Mouse (Mus musculus): Measurements from ENCODE around the gene Lrch1. TPM values are rescaled to one million over a fixed set of nuclear protein-coding genes. Genes with fewer than 3 reads are reported as not detected.
A peak's percentile ranks its signal among the peaks of the same experiment; 100 is the strongest.

Lrch1 gene
- total RNA-seq (2021) = 10 to 100 TPM; 14.4 to 15.0 TPM
- long read RNA-seq, experiment 1, partial matches to known transcripts = 1 of 14 reads
- long read RNA-seq, experiment 1, other reads (novel, unspliced or antisense) = 11 of 14 reads
- long read RNA-seq, experiment 2, partial matches to known transcripts = 1 of 4 reads
- long read RNA-seq, experiment 2, other reads (novel, unspliced or antisense) = 3 of 4 reads

DNA sequence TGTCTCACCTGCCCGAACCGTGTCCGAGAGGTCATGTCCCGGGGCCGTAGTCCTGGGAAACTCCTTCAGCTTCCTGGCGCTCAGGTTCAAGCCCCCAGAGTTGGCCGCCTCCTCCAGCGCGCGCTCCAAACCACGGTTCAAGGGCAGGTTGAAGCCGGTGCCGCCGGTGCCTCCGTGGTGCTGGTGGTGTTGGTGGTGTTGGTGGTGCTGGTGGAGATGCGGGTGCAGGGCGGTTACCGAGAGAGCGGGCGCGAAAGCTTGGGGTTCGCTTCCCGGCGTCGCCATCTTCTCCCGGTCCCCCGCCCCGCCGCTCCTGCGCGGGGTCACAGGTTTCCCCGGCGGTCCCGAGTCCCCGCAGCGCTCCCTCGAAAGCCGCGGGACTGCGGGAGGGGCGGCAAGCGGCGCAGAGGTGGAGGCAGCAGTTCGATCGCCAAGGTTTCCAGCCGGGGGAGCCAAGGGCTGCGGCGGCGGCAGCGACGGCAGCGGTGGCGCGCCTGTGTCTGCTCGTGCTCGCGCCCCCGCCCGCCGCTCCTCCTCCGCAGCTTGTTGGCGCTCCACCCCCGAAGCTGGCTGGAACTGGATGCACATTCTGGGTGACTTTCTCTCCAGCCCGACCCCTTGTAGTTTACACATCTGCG, at the start of gene Lrch1:
Gene Lrch1 (minus strand): TSS at position 501 of the 638 bp plus-strand sequence.
- DNase-seq (ENCODE audit: low spot score in 2 of 2) = peak; percentile 69 to 78

DNA sequence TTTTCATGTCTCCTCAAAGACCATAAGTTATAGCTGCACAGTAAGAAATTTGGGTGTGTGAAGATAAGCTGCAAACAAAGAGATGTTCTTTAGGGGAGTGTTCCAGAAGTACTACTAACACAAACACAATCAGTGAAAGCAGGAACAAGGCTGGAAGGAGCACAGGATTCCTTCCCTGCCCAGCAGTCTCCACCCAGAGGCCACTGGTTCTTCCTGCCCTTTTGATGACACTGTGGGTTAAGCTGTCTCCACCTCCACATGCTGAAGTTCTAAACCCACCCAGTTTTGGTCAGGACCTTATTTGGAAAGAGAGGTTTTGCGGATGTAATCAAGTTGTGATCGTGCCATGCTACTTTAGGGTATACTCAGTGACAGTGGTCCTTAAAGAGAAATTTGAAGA, 49.4 kb upstream of the Lrch1 start:
- no peak for DNase-seq (ENCODE audit: low spot score in 2 of 2)

GRCm38 (mm10) chr14:74996556-74996955, 48.9 kb upstream of the Lrch1 start:
- peak in 1 of 2 experiments; percentile 12 for DNase-seq (ENCODE audit: low spot score in 2 of 2)

- DNase-seq (ENCODE audit: low spot score in 2 of 2) = no peak
These were observed 42.8 kb upstream of the Lrch1 start for GRCm38 (mm10) chr14:74990504-74990903.

DNA sequence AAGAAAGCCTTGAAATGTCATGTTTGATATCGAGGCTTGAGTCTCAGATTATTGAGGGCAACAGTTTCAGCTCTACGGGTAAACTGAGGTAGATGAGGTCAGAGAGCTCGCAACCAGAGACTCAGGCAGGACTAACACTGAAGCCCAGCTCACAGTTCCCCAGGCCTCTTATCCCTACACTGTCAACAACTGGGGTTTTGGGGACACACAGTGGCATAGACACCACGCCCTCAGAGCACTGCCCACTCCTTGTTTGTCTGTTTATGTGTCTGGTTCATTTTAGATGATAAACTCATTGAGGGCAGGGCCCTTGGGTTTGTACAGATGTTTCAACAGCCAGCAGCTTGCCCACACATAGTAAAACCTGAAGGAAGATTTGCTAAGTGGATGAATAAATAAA, 42.2 kb upstream of the Lrch1 start:
- no peak for DNase-seq (ENCODE audit: low spot score in 2 of 2)

- DNase-seq (ENCODE audit: low spot score in 2 of 2) = no peak
These were observed 41.6 kb upstream of the Lrch1 start for GRCm38 (mm10) chr14:74989322-74989721.

DNA sequence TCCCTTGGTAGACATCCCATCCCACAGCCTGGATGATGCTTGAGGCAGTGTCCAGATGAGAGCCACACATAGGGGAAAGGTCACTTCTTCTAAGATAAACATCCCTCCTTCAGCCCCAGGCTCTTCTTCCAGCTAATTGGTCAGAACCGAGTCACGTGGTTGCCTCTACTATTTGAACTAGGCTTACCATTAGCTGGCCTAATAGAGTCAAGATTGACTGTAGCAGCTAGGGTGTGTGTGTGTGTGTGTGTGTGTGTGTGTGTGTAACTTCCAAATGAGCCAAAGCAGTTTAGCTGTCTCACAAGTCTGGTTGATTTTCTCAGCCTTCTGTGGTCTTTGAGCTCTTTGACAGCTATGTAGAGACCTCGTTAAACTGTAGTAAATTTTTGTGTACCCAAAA, 38.9 kb upstream of the Lrch1 start:
- no peak for DNase-seq (ENCODE audit: low spot score in 2 of 2)

GRCm38 (mm10) chr14:74985658-74986057, 38.0 kb upstream of the Lrch1 start:
- DNase-seq (ENCODE audit: low spot score in 2 of 2) = no peak

DNA sequence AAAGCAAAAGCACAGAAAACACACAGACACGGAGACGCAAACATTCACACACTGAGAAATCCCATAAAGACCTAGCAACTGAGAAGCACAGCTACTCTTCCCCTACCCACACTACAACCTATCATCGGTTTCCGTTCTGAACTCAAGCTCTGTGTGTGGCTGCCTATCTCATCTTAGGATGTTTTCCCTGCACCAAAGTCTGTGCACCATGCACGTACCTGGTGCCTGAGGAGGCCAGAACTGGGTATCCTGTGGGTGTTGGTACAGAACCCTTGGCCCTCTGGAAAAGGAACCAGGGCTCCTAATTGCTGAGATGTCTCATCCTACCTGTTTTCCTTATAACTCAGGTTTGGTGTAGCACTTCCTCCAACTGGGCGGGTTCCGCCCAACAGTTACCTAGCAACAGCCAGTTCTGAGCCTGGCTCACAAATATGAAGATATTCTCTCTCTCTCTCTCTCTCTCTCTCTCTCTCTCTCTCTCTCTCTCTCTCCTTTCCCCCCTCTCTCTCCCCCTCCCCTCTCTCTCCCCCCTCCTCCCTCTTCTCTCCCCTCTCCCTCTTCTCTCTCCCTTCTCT, 37.2 kb upstream of the Lrch1 start:
- DNase-seq (ENCODE audit: low spot score in 2 of 2) = no peak

GRCm38 (mm10) chr14:74983079-74983478, 35.4 kb upstream of the Lrch1 start:
- no peak for DNase-seq (ENCODE audit: low spot score in 2 of 2)

GRCm38 (mm10) chr14:74981016-74981415, 33.3 kb upstream of the Lrch1 start:
- no peak for DNase-seq (ENCODE audit: low spot score in 2 of 2)

DNA sequence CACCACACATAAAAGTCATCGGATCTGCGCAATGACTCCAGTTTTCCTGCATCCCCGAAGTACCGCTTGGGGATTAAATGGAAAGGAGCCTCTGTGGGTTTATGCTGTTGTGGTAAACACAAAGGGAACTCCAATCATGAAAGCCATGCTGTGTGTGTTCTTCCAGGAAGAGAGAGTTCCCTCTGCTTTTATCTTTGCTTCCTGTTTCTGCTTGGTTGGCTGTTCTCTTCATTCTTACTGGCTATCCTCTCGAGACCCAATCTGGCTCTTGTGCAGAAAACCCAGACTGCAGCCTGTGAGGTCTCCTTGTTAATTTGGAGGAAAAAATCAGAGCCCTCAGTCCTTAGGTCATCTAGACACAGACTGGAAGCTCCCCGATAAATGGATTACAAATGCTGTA, 29.3 kb upstream of the Lrch1 start:
- DNase-seq (ENCODE audit: low spot score in 2 of 2) = no peak

DNA sequence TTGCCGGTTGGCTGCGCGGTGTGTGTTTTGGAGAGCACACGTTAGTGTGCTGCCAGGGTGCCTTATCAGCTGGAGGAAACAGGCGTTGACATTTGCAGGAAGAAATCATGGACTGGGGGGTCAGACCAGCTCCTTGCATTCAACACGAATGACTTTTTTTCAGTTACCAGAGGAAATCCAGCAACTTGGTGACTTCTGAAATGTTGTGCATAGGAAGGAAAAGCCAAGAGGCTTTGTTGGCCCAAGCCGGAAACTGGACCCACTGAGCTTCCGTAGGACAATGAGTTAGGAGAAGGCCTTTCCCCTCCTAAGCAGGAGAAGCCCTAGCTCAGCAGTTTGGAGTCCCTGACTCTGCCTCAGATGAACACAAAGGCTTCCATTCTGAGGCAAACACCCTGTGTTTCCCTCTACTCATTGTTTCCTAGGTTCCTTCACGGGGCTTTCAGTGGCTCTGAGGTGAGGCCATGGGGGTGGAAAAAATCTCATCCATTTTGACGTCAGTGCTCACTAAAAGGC, 26.5 kb upstream of the Lrch1 start:
- no peak for DNase-seq (ENCODE audit: low spot score in 2 of 2)

GRCm38 (mm10) chr14:74972687-74973086, 25.0 kb upstream of the Lrch1 start:
- DNase-seq (ENCODE audit: low spot score in 2 of 2) = no peak

DNA sequence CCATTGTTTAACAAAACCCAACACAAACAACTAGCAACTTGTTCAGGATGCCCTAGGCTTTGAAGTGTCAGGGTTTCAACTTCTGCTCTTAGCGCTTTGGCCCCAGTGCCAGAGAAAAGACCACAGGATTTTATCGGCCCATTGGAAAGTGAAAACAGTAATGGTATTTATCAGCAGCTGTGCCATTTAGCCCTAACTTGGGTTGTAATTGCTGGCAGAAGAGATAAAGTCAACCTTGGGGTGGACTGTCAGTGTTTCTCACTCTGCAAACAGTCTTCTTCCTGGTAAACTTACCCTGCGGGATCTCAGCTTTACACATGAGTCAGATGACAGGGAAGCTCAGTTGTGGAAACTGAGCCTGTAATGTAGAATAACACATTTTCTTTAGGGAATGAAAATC, 24.5 kb upstream of the Lrch1 start:
- DNase-seq (ENCODE audit: low spot score in 2 of 2) = no peak

DNA sequence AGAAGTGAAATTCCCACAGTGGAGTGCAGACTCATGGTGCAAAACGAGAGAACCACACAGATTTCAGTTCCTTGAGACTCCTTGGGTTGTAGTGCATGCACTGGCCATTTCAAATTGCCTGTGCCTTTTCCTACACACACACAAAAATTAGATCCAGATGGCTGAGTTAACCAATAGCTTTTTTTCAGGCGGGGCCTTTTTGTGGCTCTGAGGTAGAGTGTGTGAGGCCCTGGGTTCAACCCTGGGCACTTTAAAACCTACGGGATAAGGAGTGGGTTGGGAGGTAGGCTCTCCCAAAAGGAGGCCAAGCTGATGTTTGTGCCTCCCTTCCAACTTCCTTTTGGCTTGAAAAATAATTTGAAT, 15.7 kb upstream of the Lrch1 start:
- DNase-seq (ENCODE audit: low spot score in 2 of 2) = no peak

GRCm38 (mm10) chr14:74962713-74963401, 15.2 kb upstream of the Lrch1 start:
- DNase-seq (ENCODE audit: low spot score in 2 of 2) = no peak

GRCm38 (mm10) chr14:74960568-74960967, 12.9 kb upstream of the Lrch1 start:
- DNase-seq (ENCODE audit: low spot score in 2 of 2) = no peak

GRCm38 (mm10) chr14:74956702-74957101, 9.0 kb upstream of the Lrch1 start:
- DNase-seq (ENCODE audit: low spot score in 2 of 2) = no peak

DNA sequence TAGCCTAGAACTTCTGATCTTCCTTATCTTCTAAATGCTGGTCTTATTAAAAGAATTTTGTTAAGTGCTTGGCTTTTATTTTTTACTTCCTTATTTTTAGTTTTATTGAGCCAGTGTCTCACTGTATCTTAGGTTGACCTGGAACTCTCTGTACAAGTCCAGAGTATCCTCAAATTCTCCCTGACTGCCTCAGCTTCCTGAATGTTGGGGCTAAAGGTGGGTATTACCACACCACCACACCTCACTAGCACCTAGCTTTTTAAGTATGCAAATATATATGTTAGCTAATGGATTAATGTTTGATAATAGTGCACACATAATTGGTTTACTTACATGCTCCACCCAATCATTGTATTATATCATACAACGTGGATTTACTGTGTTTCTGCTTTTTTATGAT, 8.6 kb upstream of the Lrch1 start:
- no peak for DNase-seq (ENCODE audit: low spot score in 2 of 2)

DNA sequence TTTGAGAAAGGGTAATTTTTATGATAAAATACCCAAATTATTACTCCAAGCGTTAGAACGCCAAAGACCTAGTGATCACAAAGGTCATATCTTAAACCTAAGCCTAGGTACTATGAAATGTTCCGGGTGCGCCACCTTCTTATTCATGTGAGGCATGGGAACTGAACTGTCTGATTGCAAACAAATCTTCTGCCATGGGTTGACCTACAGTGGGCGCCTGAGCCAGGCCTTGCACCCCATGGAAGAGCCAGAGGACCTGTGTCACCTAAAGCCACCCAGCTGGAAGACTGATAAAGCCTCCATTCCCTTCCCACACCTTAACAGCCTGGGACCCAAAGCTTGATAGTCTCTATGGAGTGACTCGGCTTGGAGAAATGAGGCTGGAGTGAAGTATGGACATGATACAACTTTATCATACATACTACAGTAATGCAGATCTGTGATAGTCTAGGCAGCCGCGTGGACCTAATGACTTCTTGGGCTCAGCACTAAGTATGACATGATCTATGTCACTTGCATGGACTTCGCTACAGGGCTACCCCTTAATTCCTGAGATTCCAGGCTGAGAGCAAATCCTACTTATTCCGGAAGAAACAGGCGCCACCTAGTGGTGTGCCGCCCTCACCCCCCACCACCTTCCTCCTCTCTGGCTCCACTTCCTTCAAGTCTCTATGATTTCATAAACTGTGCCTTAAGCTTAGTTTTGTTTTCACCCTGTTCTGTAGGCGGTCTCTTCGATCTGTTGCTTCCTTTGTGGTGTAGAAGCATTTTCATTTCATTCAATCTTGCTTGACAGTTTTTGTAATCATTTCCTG, 957 bp upstream of the Lrch1 start:
- DNase-seq (ENCODE audit: low spot score in 2 of 2) = peak; percentile 58 to 59

All from left cerebral cortex, adult 18-20 months (tissue).